Mouse (Mus musculus) kidney, adult 9 months (tissue): ENCODE data around the gene Eid2.

Experiments used
- DNase-seq: peaks from one replicate; pipeline ENCODE4 v3.0.0; 2022

The Eid2 gene

DNA sequence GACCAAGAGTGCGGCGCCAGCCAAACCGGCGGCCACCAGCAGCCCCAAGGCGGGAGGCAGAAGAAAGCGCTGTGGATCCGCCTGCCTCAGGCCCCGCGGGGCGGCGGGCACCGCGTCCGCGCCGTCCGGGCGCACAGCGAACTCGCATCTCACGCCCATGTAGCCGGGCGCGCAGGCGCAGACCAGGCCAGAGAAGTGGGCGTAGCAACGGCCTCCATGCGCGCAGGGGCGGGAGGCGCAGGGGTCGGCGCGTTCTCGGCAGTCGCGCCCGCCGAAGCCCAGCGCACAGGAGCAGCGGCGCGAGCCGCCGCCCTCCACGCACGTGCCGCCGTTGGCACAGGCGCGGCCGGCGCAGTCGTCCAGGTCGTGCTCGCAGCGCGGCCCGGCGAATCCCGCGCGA is 26.8 kb downstream of the Eid2 start:
- DNase-seq = peak; percentile 46

DNA sequence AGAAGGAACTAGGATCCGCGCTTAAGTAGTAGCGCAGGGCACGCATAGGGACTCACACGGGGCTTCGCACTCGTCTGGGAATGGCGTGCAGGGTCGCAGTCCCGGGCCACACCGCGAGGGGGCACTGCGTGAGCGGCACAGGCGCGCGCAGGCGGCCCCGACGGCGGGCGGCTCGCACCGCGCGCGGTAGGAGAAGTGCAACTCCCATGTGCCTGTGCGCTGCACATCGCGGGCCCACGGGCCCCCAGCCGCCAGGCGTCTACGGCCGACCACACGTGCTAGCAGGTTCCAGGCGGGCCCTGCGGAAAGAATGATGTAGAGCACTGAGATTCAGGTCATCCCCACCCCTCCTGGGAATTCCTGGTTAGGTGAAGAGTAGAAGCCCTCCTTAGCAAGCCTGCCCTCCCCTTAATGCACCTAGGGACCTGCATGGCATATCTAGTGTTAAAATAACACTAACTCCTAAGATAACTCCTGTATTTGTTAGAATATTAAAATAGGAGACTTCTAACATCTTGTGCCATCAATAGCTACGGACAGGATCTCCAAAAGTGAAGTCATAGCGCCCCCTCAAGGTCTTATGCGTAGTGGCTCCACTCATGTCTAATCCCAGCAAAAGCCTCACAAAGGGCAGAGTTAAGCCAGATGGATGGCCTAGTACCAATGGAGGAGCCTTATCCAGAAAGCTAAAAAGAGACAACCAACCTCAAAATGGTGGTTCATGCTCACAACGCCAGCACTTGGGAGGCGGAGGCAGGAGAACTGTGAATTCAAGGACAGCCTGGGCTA is 31.4 kb downstream of the Eid2 start:
- peak; percentile 75 for DNase-seq

DNA sequence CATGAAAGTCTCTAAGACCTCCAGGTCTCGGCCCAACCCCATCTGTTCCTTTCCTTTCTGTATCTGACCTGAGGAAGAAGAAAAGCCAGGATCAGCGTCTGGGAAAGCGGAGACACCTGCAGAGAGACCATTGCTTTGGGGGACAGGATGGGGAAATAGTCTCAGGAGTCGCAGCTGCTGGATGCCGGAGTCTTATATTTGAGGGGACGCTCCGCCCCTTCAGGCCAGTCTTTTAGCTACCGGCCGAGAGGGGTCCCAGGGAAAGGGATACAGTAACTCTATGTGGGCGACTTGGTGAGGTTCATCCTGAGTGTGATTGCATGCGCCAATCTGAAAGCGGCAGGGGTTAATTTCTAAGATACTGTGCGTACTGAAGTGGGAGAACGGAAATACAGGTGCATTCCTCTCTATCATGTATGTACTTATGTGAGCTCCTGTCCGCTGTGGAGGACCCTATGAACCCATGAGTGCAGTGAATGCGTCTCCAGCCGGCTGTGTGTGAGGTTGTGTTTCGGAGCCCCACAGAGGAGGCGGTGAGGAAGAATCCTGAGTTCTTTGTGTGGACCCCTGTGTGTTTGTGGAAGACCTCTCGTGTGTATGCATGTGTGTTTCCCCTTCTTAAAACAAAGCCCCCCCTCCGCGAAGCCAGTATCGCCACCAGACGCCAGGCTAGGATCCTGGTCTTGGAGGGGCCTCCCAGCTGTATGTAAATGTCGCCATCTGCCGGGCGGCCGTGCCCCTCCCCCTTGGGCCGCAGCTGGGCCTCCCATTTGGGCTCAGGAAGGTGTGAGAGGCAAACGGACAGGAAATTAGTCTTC is 34.1 kb downstream of the Eid2 start, which contains the start of gene Dll3:
Dll3 (minus strand) TSS at position 623 of the 818 bp plus-strand sequence.
- DNase-seq = peak; percentile 44

DNA sequence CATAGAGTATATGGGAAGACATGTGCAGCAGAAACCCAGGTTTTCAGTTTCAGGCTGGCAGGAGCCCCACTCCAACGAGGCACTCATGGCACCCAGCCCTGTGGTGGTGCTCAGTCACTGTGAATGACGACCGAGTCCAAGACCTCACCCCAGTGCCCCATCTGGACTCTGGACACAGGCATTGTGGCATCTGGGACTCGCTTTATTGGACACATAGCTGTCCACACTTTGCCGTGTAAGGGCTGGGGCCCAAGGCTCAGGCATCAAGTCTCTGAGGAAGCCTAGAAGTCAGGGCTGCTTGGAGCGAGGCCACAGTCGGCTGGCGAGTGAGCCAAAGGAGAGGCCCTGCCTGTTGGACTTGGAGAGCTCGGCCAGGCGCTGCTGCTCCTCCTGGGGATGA is 38.0 kb downstream of the Eid2 start:
- peak; percentile 70 for DNase-seq

DNA sequence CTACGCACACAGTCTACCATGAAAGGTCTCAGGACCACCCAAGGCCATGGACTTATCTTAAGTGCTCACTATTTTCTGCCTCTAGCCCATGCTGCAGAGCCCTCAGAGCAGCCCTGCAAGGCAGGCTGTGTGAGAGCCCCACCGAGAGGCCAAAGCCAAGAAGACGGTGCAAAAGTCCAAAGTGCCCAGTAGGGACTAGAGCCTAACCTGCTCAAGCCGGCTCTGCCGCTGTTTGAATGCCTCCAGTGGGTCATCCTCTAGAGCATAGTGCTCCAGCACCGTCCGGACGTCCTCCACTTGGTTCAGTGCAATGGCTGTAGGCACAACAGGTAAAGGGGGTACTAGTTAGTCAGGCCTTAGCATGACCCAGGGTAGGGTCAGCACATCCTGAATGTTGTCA is 38.5 kb downstream of the Eid2 start:
- peak; percentile 82 for DNase-seq

DNA sequence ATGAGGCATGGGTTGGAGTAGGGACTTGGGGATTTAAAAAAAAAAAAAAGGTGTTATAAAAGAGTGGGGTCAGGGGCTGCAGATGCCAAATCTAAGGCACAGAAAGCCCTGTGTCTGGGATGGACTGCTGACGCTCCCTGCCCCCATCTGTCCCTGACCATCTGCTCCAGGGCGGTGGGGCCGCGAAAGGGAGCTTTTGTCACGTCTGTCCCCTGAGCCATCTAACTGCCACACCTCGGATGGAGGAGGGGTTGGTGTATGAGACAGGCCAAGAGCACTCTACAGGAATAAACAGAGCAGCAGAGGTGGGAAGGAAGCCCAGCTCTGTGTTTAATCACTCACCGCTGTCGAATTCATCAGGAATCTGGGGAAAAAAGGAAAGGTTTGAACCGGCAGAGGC is 42.1 kb downstream of the Eid2 start:
- DNase-seq = no peak

DNA sequence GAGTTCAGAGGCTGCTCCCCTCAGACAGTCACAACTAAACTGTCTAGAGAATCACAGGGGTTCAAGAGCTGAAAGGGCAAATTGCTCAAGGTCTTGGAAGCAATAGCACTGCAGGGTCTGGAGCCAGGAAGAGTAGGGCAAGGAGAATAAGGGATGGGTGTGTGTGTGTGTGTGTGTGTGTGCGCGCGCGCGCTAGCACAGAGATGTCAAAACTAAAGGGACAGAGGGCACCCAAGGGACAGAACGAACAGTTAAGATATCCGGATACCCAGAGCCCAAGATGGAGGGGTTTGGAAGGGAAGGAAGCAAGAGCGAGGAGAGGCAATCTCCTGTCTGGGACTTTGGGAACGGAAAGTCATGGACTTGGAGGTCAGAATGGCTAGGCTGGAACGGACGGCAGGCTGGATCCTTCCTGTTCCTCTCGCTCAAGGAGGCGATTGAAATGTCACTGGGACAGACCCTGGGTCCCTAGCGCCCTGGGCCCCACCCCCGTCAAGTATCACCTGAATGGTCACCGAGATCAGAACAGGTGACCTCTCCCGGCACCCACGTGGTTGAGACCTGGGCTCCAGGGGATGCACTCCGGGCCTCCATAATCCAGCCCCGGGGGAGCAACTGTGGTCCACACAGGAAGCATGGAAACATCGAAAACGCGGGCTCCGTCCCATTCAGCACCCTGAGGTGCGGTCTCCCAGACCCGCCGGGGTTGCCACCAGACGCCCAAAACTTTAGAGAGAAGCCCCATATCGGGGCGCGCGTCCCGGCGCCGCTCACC is 43.7 kb downstream of the Eid2 start:
- DNase-seq = no peak

DNA sequence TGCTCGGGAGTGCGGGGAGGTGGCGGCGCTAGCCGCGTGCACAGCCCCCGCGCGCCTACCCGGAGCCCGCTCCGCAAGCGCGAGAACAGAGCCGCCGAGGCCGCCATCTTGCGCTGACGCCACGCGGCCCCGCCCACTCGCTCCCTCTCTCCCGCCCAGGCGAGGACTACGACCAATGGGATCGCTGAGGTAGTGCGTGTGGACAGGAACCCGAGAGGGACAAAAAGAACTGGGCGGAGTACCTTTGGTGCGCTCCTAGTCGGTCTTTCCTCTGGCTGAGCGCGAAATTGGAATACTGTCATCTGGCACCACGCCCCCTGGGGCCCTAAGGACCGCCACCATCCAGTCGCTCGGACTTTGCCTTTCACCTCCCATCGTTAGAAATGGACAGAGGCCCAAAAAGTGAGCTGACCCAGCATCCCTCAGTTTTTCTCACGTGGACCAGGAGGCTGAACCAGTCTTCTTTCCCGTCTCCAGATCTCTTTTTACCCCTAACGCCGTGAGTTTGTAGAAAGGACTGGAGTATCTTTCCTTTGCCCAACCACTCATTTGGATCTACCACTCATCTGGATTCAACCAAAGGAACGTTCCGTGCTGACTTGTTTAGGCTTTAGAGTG is 44.4 kb downstream of the Eid2 start, which contains the start of gene Timm50:
Timm50 (minus strand) TSS at position 147 of the 618 bp plus-strand sequence.
- DNase-seq = peak; percentile 98

DNA sequence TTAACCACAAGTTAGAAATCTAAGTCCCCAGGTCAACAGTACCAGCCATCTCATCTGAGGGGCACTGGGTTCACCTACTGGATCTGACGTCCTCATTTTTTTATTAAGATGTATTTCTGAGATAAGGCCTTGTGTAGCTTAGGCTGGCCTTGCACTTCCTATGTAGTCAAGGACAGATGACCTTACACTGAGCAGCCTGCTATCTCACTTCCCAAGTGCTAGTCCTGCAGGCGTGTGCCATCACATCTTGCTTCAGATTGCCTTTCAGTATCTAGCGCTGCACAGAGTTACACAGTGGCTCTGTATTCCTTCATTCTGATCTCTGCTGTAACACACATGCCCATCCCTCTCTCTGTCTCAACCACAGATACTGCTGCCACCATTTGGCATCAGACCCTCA is 50.4 kb downstream of the Eid2 start:
- DNase-seq = no peak

DNA sequence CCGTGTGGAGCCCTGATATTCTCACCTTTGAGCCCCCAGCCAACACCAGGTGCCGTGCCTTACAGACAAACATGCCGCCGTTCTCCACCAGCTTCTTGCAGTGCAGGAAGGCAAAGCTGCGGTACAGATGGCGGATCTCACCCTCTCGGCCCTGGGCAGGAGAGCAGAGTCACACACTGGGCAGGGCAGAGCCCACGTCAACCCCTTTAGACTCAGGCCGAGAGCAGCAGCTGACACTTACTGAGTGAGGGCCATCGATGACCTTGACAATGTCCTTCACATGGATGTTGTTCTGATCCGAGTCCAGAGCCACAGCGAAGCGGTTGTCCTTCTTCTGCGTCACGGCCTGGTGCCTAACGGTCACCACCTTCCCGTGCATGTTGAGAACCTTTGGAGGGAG is 51.0 kb downstream of the Eid2 start:
- DNase-seq = no peak
